Mouse (Mus musculus): ENCODE measurements around the gene Capg. TPM values are rescaled to one million over a fixed set of nuclear protein-coding genes. Genes with fewer than 3 reads are reported as not detected.

The Capg gene
- polyA plus RNA-seq, 1 experiment = 95.7 TPM

DNA sequence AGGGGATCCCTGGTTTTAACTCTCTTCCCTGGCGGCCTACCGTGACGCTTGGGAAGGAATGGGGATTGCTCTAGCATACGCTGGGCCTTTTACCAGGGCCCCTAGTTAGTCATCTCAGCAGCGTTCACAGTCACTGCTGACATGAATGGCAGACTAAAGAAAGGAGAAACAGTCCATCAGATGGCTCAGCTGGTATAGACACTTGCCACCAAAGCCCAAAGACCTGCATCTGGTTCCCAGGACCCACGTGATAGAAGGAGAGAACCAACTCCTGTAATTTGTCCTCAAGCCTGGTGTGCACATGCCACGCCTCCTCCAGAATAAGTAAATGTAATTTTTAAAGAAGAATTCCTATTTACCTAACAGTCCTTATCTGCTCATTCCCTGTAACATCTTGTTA is 1.2 kb downstream of the Capg start:
- 0 out of 2 replicates have a peak overlapping the region, but pooled peaks have one; percentile 5 for H3K27ac ChIP-seq (ENCODE audit: insufficient read depth, low read length)
- H3K4me3 ChIP-seq (ENCODE audit: insufficient read depth, low read length) = no peak overlapping the region
- TF ChIP-seq CTCF (IDR thresholded peaks at IDR 0.05; ENCODE audit: borderline replicate concordance, insufficient read depth, low read length) = no peak
- peak; percentile 32; the same call in 1 of the 2 replicates for TF ChIP-seq POLR2A (IDR thresholded peaks at IDR 0.05; ENCODE audit: low read depth, low read length)
- peaks cover 13% of the 10 kb centered on the region for H3K4me1 ChIP-seq (ENCODE audit: control insufficient read depth, insufficient read depth, low read length)

DNA sequence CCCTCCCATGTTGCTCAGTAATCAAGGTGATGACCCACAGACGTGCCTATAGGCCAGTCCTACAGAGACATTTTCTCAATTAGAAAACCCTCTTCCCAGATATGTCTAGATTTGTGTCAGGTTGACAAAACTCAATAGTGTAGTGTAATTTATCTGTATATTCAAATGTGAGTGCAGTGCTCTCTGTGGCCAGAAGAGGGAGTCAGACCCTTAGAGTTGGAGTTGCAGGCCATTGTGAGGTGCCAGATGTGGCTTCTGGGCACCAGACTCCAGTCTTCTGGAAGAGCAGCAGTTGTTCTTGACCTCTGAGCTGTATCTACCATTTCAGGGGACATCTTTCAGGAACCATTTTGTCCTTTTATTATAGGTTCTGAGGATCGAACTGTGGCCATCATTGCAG is 2.9 kb downstream of the Capg start:
- Histone ChIP-seq H3K27ac (ENCODE audit: insufficient read depth, low read length) (no peak overlapping the region; the same call in 1 of the 2 replicates), H3K4me3 (ENCODE audit: insufficient read depth, low read length) (no peak overlapping the region), H3K4me1 (ENCODE audit: control insufficient read depth, insufficient read depth, low read length) (peaks cover 19% of the 10 kb centered on the region)
- TF ChIP-seq POLR2A (IDR thresholded peaks at IDR 0.05; ENCODE audit: low read depth, low read length) (no peak), CTCF (IDR thresholded peaks at IDR 0.05; ENCODE audit: borderline replicate concordance, insufficient read depth, low read length) (no peak)

DNA sequence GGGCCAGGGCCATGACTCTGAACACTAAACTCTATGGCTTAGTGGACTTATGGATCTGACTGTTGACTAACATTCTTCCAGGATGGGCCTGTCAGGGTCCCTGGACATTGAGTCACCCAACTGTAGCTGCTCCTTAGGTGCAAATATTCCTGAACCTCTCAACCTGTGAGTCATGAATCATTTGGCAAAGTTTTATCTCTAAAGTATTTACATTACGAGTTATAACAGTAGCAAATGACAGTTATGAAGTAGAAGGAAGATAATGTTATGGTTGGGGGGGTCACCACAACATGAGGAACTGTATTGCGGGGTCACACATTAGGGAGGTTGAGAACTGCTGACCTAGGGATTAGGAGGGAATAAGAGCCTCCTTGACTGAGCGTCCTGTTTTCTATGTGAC is 3.7 kb downstream of the Capg start:
- H3K27ac ChIP-seq (ENCODE audit: insufficient read depth, low read length) = peak overlapping the region; percentile 74; the same call in 1 of the 2 replicates
- no peak overlapping the region for H3K4me3 ChIP-seq (ENCODE audit: insufficient read depth, low read length)
- TF ChIP-seq POLR2A (IDR thresholded peaks at IDR 0.05; ENCODE audit: low read depth, low read length) (no peak), CTCF (IDR thresholded peaks at IDR 0.05; ENCODE audit: borderline replicate concordance, insufficient read depth, low read length) (no peak)
- H3K4me1 ChIP-seq (ENCODE audit: control insufficient read depth, insufficient read depth, low read length) = peaks cover 20% of the 10 kb centered on the region

DNA sequence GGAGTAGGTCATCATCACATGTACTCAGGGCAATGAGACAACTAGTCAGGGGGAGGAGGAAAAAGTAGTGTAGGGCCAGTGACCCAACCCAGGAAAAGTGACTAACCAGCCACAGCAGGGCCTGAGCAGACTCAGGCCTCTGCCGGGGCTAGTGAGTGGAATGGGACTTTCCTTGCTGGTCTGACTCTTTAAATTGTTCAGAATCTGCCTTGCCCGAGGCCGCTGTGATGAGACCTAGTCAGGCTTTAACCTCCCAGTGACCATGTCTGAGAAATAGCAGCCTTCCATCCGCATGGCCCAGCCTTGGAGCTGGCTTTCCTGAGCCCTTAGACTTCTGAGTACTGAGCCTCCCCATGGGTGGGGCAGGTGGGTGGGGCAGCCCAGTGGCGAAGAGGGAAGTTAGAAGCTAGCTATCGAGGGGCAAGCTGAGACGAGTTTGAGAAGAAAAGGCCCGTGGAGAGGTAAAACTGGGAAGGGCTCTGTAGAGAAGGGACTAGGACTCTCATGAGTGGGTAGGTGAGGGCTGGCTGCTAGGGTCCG is 4.9 kb downstream of the Capg start:
- TF ChIP-seq CTCF (IDR thresholded peaks at IDR 0.05; ENCODE audit: borderline replicate concordance, insufficient read depth, low read length) = no peak
- TF ChIP-seq POLR2A (IDR thresholded peaks at IDR 0.05; ENCODE audit: low read depth, low read length) = peak; percentile 47; the same call in 1 of the 2 replicates
- Histone ChIP-seq H3K4me3 (ENCODE audit: insufficient read depth, low read length) (no peak overlapping the region), H3K27ac (ENCODE audit: insufficient read depth, low read length) (peak overlapping the region; percentile 74), H3K4me1 (ENCODE audit: control insufficient read depth, insufficient read depth, low read length) (peaks cover 16% of the 10 kb centered on the region)

DNA sequence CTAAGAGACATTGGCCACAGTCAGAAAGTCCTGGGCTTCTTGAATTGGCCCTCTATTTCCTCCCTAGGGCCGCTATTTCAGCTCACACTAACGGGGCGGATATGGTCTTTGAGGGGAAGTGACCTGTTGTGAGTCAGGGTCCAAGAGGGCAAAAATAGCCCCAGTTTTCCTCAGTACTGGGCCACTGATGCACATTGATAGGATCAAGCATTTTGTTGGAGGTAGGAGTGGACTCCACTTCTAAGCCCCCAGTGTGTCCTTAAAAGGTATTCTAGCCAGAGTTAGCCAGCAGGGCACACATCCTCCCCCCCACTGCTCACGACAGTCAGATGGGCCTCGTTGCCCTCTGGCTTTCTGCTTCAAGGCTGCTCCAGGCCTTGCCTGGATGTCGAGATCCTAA is 5.8 kb downstream of the Capg start:
- Histone ChIP-seq H3K27ac (ENCODE audit: insufficient read depth, low read length) (peak overlapping the region; percentile 74; the same call in 1 of the 2 replicates), H3K4me1 (ENCODE audit: control insufficient read depth, insufficient read depth, low read length) (peaks cover 16% of the 10 kb centered on the region), H3K4me3 (ENCODE audit: insufficient read depth, low read length) (no peak overlapping the region)
- no peak for TF ChIP-seq POLR2A (IDR thresholded peaks at IDR 0.05; ENCODE audit: low read depth, low read length)
- no peak for TF ChIP-seq CTCF (IDR thresholded peaks at IDR 0.05; ENCODE audit: borderline replicate concordance, insufficient read depth, low read length)

DNA sequence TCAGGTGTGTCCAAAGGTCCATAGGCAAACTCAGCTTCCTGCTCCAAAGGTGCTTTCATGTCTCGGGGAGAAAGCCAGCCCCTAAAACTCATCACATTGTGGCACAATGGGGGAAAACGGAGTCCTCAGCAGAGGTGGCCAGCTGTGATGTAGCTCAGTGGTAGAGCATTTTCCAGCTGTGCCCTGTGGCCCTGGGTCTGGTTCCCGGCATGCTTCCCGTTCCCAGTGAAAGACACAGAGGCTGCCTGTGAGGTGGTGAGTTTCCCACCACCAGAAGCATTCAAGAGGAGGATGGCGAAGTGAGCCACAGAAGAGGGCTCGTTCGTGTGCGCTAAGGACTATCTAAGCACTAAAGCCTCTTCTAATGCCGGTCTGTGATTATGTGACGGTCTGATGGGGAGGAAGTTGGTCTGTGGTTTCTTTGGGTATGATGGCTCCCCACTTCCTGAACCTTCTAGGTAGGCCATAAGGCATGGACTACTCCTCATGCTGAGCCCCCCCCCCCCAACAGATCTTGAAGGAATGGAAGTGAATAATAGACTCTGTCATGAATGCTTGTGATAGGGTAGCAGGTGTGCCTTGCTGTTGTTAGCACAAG is 6.4 kb downstream of the Capg start:
- H3K27ac ChIP-seq (ENCODE audit: insufficient read depth, low read length) = peak overlapping the region; percentile 2; the same call in 1 of the 2 replicates
- no peak for TF ChIP-seq CTCF (IDR thresholded peaks at IDR 0.05; ENCODE audit: borderline replicate concordance, insufficient read depth, low read length)
- no peak for TF ChIP-seq POLR2A (IDR thresholded peaks at IDR 0.05; ENCODE audit: low read depth, low read length)
- H3K4me1 ChIP-seq (ENCODE audit: control insufficient read depth, insufficient read depth, low read length) = peaks cover 16% of the 10 kb centered on the region
- H3K4me3 ChIP-seq (ENCODE audit: insufficient read depth, low read length) = no peak overlapping the region

DNA sequence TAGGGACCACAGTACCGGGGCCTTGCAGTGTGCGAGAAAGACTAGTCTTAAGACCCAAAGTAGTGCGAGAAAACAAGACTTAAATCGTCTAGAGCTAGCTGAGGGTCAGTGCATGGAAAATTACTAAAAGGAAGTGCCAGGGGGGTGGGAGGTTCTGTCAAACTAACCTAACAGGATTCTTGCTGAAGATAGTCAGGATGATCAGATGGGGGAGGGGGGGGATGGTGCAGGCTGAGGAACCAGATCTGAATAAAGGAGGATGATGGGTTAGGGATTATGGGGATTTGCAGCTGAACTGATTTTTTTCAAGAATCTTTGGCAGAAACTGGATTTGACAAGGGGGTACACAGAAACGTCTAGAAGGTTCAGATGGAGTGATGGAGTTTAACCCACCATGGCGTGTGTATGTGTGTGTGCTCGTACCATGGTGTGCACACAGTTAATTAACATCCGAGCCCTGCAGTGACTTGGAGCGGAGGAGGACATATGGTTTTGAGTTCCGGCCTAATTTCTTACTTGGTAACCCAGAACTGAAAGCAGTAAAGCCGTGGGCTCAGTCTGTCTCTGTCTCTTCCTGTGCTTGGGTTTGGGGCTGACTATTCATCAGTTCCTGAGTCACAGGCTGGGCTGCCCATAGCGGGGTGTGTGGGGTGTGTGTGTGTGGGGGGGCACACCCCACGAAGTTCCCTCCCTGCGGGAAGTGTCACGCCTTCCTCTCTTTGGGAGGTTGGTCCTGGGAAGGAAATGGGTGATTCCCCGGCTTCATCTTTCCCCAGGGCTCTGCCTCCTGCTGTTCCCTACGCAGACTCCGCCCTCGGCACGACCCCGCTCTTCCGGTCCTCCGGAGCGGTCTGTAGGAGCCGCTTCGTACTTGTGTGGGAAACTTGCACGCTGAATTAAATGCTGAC is 8.2 kb downstream of the Capg start:
- peak; percentile 55 for TF ChIP-seq POLR2A (IDR thresholded peaks at IDR 0.05; ENCODE audit: low read depth, low read length)
- no peak for TF ChIP-seq CTCF (IDR thresholded peaks at IDR 0.05; ENCODE audit: borderline replicate concordance, insufficient read depth, low read length)
- Histone ChIP-seq H3K4me3 (ENCODE audit: insufficient read depth, low read length) (peak overlapping the region; percentile 27), H3K4me1 (ENCODE audit: control insufficient read depth, insufficient read depth, low read length) (peaks cover 16% of the 10 kb centered on the region), H3K27ac (ENCODE audit: insufficient read depth, low read length) (peak overlapping the region; percentile 99)

DNA sequence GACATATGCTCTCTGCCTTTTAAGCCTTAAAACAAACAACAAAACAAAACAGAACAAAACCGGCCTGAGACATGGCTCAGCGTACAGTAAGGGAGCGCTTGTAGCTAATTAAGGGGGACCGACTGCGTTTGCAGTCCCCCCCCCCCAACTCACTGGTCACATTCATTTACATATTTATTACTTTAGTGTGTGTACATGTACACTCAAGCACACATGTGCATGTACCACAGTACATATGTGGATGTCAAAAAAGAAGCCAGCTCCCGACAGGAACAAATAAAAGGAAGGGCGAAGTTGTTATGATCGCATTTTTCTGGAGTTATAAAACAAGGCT is 8.9 kb downstream of the Capg start:
- TF ChIP-seq CTCF (IDR thresholded peaks at IDR 0.05; ENCODE audit: borderline replicate concordance, insufficient read depth, low read length) = no peak
- no peak for TF ChIP-seq POLR2A (IDR thresholded peaks at IDR 0.05; ENCODE audit: low read depth, low read length)
- H3K27ac ChIP-seq (ENCODE audit: insufficient read depth, low read length) = peak overlapping the region; percentile 99
- peaks cover 16% of the 10 kb centered on the region for H3K4me1 ChIP-seq (ENCODE audit: control insufficient read depth, insufficient read depth, low read length)
- peak overlapping the region; percentile 27 for H3K4me3 ChIP-seq (ENCODE audit: insufficient read depth, low read length)

DNA sequence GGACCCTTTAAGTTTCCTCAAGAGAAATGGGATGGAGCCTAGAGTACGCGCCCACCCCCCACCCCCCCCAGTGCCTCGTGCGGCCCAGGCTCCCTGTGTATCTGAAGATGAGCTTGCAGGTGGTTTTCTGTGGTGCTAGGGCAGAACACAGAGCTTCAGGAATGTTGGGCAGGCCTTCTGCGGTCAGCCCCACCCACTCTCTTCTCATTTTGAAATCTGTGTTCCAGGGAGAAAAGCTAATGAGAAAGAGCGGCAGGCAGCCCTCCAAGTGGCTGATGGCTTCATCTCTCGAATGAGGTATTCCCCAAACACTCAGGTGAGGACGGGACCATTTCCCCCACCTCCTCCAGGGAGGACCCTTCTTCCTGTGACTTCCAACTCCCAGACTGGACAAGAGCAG is 16.6 kb downstream of the Capg start:
- Histone ChIP-seq H3K4me3 (ENCODE audit: insufficient read depth, low read length) (no peak overlapping the region), H3K27ac (ENCODE audit: insufficient read depth, low read length) (no peak overlapping the region), H3K4me1 (ENCODE audit: control insufficient read depth, insufficient read depth, low read length) (no peaks in the 10 kb centered on the region)
- TF ChIP-seq CTCF (IDR thresholded peaks at IDR 0.05; ENCODE audit: borderline replicate concordance, insufficient read depth, low read length) (no peak), POLR2A (IDR thresholded peaks at IDR 0.05; ENCODE audit: low read depth, low read length) (no peak)

DNA sequence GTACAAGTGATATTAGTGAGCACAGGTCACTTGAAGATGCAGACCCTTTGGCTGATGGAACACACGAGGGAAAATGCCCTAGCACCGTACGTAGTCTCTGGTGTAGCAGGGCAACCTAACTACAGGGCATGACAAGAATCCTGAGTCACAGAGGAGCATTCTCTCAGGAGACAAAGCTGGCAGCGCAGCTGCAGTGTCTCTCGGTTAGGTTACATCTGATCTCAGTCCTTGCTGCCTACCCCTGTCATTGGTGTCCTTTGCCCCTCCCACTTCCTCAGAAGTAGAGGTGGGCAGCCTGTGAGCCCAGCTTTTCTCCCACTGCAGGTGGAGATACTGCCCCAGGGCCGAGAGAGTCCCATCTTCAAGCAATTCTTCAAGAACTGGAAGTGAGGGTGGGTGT is 18.3 kb downstream of the Capg start:
- H3K4me3 ChIP-seq (ENCODE audit: insufficient read depth, low read length) = no peak overlapping the region
- no peak for TF ChIP-seq POLR2A (IDR thresholded peaks at IDR 0.05; ENCODE audit: low read depth, low read length)
- TF ChIP-seq CTCF (IDR thresholded peaks at IDR 0.05; ENCODE audit: borderline replicate concordance, insufficient read depth, low read length) = no peak
- no peak overlapping the region for H3K27ac ChIP-seq (ENCODE audit: insufficient read depth, low read length)
- H3K4me1 ChIP-seq (ENCODE audit: control insufficient read depth, insufficient read depth, low read length) = no peaks in the 10 kb centered on the region
